Mouse (Mus musculus): ENCODE data around the gene Sfrp5.
A peak's percentile ranks its signal among the peaks of the same experiment; 100 is the strongest.

Sfrp5 gene

GRCm38 (mm10) chr19:42197066-42197465 lies 5.0 kb downstream of the Sfrp5 start:
- DNase-seq (ENCODE audit: low spot score), result no peak

GRCm38 (mm10) chr19:42196378-42196777 lies 5.7 kb downstream of the Sfrp5 start:
- DNase-seq (ENCODE audit: low spot score), result no peak

GRCm38 (mm10) chr19:42193311-42193710 lies 8.7 kb downstream of the Sfrp5 start:
- no peak for DNase-seq (ENCODE audit: low spot score)

DNA sequence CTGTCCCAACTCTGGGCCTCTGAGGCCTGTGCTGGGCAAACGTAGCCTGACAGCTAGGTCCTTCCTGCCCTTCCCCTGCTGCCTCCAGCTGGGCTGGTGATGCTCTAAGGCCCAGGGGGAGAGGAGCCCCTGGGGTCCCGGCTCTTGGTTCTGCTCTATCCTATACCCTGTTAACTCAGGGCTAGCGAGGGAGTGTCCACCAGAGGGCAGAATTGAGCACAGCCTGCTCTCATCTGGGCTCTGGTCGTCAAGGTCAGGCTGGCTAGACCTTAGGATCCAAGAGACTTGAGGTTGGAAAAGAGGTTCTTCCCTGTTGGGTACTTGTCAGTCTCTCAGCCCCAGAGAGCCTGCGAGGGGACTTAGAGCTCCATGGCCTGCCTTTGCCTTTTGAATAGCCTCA lies 11.6 kb downstream of the Sfrp5 start:
- DNase-seq (ENCODE audit: low spot score), result peak; percentile 46

- no peak for DNase-seq (ENCODE audit: low spot score)
These were observed 12.3 kb downstream of the Sfrp5 start for GRCm38 (mm10) chr19:42189735-42190134.

- no peak for DNase-seq (ENCODE audit: low spot score)
These were observed 19.4 kb downstream of the Sfrp5 start for GRCm38 (mm10) chr19:42182673-42183072.

GRCm38 (mm10) chr19:42179356-42179755 lies 22.7 kb downstream of the Sfrp5 start:
- DNase-seq (ENCODE audit: low spot score), result no peak

DNA sequence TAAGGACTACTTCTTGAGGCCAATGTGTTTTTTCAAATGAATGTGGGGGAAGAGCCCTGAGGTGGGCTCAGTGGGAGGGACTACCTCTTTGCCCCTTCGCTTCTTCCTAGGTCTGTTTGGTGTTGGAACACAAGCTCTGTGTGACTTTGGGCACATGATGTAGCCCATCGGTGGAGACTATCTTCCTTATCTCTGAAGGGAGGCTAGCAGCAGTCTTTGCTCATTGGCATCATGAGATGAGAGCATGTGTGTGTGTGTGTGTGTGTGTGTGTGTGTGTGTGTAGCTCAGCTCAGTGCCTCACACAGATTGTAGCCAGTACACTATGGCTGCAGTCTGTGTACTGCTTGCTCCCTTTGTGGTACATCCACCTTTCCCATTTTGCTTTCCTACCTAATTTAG lies 24.6 kb downstream of the Sfrp5 start:
- no peak for DNase-seq (ENCODE audit: low spot score)

DNA sequence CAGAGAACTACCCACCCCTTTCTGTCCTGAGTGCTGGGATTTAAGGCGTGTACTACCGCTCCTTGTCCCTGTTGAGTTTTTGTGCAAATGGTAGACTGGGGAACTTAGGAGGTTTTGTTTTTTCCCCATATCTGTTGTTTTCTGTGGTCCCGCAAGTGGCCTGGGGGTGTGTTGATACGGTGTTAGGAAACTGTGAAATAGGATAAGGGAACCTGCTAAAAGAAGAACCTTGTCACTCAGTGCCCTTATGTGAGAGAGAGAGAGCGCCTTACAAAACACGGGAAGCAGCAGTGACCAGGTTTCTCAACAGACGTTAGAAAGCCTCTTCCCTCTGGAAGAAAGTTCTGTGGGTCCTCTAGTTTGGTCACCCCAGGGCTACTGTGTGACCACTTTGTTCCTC lies 25.2 kb downstream of the Sfrp5 start:
- no peak for DNase-seq (ENCODE audit: low spot score)

DNA sequence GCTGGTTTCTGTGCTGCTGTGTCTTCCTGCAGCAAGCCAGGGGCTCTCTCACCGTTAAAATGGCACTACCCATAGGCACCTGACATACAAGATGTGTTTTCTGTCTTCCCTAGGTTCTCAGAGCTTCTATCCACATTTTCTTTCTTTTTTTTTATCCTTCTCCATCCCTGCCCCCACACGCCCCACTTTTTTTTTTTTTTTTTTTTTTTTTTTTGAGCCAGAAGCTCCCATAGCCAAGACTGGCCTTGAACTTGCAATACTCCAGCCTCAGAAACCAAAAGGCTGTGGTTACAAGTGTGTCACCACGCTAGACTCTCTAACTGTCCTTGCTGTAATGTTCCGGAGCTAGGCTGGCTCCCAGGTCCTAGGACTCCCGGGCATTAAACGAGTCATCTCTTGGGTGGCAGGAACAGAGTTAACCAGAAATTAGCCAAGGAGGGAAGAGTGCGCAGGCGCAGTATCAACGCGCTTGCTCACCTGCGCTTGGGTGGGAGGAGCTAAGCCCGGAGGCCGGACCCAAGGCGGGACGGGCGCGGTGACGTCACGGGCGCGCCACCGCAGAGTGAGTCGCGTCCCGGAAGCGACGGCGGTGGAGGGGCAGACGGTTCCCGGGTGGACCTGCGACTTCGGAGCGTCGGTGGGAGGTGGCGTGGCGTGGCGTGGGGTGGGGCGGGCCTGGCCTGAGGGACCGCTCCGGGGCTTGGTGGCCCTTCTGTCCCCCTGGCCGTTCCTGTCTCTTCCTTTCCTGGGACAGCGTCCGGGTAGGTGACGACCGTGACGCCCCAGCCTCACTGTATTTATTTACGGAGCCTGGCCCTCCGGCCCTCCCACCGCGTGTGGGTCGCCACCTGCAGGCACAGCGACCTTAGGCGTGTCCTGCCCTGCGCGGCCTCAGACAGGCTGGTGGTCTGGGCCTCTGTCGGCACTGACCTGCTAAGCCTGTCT lies 31.8 kb downstream of the Sfrp5 start:
- DNase-seq (ENCODE audit: low spot score), result peak; percentile 89

DNA sequence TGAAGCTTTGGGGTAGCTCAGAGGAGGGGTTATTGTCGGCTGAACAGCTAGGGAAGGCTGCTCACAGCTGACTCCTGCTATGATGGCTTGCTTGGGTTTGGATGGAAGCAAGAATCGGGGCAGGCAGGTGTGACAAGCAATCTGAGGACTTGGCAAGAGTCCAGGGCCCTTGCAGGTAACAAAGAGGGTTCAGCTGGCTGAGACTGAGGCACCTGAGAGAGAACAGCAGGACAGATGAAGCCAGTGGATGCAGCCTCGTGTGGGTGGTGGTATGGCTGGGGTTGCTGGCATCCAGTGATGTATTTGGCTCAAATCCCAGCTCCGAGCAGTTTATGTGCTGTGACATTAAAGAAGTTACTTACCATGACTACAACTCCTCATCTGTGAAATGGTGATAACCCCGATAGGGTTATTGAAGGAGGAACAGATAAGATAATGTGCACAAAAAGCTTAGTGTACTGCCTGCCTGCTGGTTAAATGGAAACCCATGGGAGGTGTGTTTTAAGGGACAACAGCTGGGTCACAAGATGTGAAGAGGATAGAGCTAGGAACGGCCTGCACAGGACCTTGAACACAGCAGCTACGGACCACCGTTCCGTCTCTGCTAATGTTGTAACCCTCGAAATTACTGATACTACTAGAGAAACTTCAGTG lies 32.6 kb downstream of the Sfrp5 start:
- no peak for DNase-seq (ENCODE audit: low spot score)

GRCm38 (mm10) chr19:42167489-42167888 lies 34.6 kb downstream of the Sfrp5 start:
- no peak for DNase-seq (ENCODE audit: low spot score)

DNA sequence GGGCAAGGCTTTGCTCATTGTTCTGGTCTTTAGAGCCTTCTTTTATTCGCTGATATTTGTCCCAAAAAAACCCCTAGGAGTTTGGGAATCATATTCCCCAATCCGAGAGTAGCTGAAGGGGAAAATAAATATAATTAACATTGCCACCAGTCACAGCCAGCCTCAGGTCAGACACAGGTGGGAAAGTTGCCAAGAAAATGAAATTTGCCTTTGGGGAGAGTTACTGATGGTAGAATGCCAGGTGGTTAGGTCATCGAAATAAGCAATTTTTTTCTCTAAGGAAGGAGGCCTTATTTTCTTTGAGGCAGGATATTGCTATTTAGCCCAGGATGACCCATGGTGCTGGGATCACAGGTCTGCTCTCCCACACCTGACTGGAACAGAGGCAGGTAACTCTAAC lies 35.3 kb downstream of the Sfrp5 start:
- DNase-seq (ENCODE audit: low spot score), result no peak

- peak; percentile 94 for DNase-seq (ENCODE audit: low spot score)
These were observed 35.9 kb downstream of the Sfrp5 start for GRCm38 (mm10) chr19:42166130-42166529.

DNA sequence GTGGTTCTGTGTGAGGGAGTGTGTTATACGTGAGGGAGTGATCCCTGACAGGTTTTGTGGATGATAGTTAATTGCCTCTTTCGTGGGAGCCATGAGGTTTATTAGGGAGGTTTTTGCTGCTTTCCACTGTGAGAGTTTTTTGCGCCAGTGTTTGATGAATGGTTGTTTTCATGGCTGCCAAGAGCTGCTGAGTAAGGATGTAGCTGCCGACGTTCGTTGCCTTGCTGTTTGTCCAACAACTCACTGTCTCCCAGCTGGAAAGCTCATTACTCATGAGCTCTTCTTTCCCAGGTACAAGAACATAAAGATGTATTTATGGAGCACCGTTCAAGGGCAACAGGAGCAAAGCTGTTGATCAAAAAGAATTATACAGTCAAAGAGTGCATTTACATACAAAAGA lies 37.9 kb downstream of the Sfrp5 start:
- DNase-seq (ENCODE audit: low spot score), result no peak

- no peak for DNase-seq (ENCODE audit: low spot score)
These were observed 38.3 kb downstream of the Sfrp5 start, which contains the start of gene Zfyve27 for GRCm38 (mm10) chr19:42163764-42164163. Gene Zfyve27 (plus strand): TSS chr19:42163951.

- no peak for DNase-seq (ENCODE audit: low spot score)
These were observed 43.6 kb downstream of the Sfrp5 start for GRCm38 (mm10) chr19:42158246-42159017.

DNA sequence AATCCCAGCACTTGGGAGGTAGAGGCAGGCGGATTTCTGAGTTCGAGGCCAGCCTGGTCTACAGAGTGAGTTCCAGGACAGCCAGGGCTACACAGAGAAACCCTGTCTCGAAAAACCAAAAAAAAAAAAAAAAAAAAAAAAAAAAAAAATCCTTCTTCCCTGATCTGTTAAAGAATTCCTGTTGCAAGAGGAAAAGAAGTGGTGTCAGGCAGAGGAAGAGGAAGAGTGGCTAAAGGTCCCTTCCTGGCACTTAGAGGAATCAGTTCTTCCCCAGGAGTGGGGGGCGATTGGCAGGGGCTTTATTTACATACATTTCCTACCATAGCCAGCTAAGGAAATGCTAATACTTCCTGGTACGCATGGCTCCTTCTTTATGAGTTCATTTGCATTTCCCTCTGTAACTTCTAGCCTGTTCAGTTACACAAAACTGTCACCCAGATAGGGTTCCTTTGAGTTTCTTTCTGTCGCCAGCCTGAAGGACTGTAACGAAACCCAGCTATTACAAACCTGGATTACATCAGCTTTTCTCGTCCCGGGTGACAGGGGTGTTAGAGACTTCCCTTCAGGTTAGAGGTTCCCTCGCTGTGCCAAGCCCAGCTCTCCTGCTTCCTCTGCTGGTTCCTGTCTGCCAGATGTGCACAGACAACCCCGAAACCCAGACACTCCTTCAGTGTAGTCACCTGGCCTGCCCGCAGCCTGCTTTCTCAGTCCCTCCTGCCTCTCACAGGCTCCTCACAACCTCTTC lies 44.4 kb downstream of the Sfrp5 start:
- DNase-seq (ENCODE audit: low spot score), result no peak

DNA sequence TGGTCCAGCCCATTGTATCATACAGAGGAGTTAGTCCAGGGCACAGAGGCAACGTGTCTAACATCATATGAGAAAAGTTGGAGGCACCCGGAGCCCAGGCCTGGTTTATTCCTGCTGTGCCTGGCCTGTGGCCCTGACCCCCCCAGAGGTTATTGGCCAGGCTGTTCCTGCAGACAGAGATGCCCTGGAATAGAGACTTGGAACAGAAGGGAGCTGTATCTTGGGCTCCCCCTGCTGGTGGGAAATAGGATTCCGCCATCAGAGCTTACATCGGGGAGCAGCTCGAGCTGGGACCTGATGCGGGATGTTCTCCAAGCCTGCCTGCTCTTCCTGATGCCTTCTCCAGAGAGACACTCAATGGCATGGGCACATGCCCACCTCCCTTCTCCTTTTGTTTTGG lies 50.1 kb downstream of the Sfrp5 start:
- DNase-seq (ENCODE audit: low spot score), result peak; percentile 84

- DNase-seq (ENCODE audit: low spot score), result no peak
These were observed 53.5 kb downstream of the Sfrp5 start for GRCm38 (mm10) chr19:42148569-42148860.
